Mouse (Mus musculus): ENCODE results near the gene Mthfd1l. TPM values are rescaled to one million over a fixed set of nuclear protein-coding genes. Genes with fewer than 3 reads are reported as not detected.

The Mthfd1l gene
- polyA plus RNA-seq, 1 experiment from 2014 or later: 13.0 TPM

DNA sequence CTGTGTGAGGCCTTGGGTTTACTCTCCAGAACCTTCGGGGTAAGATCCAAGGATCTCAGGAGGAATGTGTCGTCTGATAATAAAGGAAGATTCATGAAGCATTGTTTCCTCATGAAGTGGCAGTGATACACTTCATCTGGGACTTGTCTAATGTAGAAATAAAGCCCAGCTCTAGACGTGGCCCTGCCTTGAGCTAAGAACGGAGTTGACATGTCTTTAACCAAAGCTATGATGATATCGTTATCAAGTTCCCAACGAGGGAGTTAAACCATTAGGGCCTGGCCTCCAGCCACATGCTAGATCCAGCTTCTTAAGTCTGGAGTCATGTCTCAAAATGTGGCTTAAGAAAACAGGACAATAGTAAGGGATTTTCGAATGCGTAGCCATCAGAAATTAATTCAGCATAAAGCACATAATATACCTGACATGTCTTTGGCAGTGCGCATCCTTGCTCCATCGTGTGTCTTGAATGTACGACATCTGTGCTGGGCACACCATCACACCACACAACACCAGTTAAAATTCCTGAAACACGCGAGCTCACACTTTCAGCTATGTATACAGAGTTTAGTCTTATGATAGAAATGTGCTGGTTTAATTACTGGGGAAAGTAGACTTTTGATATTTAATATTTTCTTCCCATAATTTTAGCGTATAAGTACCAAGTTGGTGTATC is 49.8 kb downstream of the Mthfd1l start:
- no peak overlapping the region for H3K9ac ChIP-seq
- no peaks in the 10 kb centered on the region for H3K27me3 ChIP-seq (replicated peaks)
- ATAC-seq (ENCODE audit: extremely low read depth, insufficient number of reproducible peaks, low FRiP score, low TSS enrichment): no peak
- H3K27ac ChIP-seq (replicated peaks): peak overlapping the region; percentile 39; the same call in 1 of the 2 replicates
- WGBS: 71% methylated on average over 14 of the region's 14 CpGs
- H3K36me3 ChIP-seq: peaks cover 29% of the 10 kb centered on the region
- H3K9me3 ChIP-seq: no peaks in the 10 kb centered on the region
- no peaks in the 10 kb centered on the region; the same call in none of the 2 replicates for H3K4me1 ChIP-seq
- H3K4me3 ChIP-seq: no peak overlapping the region
- H3K4me2 ChIP-seq: no peak overlapping the region

- WGBS: 85% methylated on average over 4 of the region's 4 CpGs
- Histone ChIP-seq H3K36me3 (peaks cover 31% of the 10 kb centered on the region), H3K9me3 (no peaks in the 10 kb centered on the region), H3K9ac (no peak overlapping the region), H3K4me1 (peaks cover 6% of the 10 kb centered on the region), H3K27me3 (replicated peaks) (no peaks in the 10 kb centered on the region), H3K4me2 (no peak overlapping the region), H3K4me3 (no peak overlapping the region), H3K27ac (replicated peaks) (no peak overlapping the region)
- no peak for ATAC-seq (ENCODE audit: extremely low read depth, insufficient number of reproducible peaks, low FRiP score, low TSS enrichment)
Observed at GRCm38 (mm10) chr10:4026616-4027015, 53.7 kb downstream of the Mthfd1l start.

DNA sequence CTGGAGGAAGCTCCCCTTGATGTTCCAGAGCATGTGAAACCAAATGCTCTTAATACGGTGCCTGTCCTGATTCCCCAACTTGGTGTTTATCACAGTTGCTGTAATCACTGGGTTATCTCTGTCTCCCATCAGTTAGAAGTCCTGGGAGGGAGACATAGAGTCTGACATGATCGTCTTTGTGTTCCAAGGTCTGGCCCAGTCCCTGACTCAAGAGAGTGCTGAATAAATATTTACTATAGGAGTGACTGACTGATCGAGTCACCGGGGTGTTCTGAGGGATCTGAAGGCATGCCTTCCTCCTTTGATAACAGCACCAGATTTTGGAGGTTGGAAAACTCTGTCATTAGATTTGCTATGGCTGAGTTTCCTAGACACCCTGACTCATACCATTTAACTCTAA is 54.5 kb downstream of the Mthfd1l start:
- Histone ChIP-seq H3K36me3 (peaks cover 36% of the 10 kb centered on the region), H3K4me2 (no peak overlapping the region), H3K4me1 (peaks cover 6% of the 10 kb centered on the region), H3K9ac (no peak overlapping the region), H3K27me3 (replicated peaks) (no peaks in the 10 kb centered on the region), H3K27ac (replicated peaks) (no peak overlapping the region), H3K9me3 (no peaks in the 10 kb centered on the region), H3K4me3 (no peak overlapping the region)
- no peak for ATAC-seq (ENCODE audit: extremely low read depth, insufficient number of reproducible peaks, low FRiP score, low TSS enrichment)
- 37% methylated on average over 4 of the region's 4 CpGs for WGBS

DNA sequence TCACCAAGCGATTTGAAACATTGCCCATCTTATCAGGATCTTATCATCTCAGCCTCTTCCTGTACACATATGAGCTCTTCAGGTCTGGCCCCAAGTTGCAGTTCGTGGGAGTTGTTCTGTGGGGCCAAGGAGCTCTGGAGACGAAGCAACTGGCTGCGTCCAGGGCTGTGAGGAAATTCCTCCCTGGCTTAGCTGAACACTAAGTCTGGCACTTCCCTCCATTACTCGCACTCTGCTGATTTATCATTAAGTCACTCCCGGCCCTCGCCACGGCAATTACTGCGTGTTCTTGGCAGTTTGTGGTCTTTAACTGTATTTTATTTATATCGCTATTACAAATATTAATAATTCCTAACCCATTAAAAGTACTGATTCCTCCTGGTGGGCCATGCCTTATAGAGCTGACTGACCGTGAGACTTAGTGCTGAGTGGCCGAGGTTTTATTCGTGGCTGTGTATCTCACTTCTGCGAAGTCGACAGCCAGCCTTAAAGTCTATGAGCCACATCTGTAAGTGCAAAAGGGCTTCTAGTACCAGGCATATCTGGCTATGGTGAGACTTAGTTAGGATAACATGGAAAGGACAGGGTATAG is 56.0 kb downstream of the Mthfd1l start:
- Histone ChIP-seq H3K27ac (replicated peaks) (0 out of 2 replicates have a peak overlapping the region, but pooled peaks have one; percentile 45), H3K36me3 (peaks cover 39% of the 10 kb centered on the region), H3K4me2 (no peak overlapping the region), H3K9me3 (no peaks in the 10 kb centered on the region), H3K27me3 (replicated peaks) (no peaks in the 10 kb centered on the region), H3K4me3 (no peak overlapping the region), H3K9ac (no peak overlapping the region), H3K4me1 (peaks cover 6% of the 10 kb centered on the region; the same call in 1 of the 2 replicates)
- WGBS: 59% methylated on average over 15 of the region's 15 CpGs
- ATAC-seq (ENCODE audit: extremely low read depth, insufficient number of reproducible peaks, low FRiP score, low TSS enrichment): no peak

DNA sequence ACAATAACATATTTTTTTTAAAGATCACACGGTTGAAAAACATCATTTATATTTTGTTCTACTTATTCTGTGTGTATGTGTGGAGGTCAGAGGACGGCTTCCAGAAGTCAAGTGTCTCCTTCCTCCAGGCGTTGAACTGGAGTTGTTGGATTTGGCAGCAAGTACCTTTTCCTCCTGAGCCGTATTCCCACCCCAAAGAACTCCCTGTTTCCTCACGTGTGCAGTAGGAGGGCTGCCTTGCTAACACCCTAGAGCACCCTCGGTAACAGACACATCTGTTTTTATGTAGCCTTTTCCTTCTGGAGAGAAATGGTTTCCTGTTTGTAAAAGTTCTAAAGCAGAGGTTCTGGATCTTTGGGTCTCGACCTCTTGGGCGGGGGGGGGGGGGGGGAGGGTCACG is 60.8 kb downstream of the Mthfd1l start:
- H3K4me3 ChIP-seq: no peak overlapping the region
- 71% methylated on average over 9 of the region's 9 CpGs for WGBS
- peaks cover 3% of the 10 kb centered on the region; the same call in 1 of the 2 replicates for H3K4me1 ChIP-seq
- H3K9me3 ChIP-seq: no peaks in the 10 kb centered on the region
- no peaks in the 10 kb centered on the region for H3K27me3 ChIP-seq (replicated peaks)
- no peak overlapping the region for H3K27ac ChIP-seq (replicated peaks)
- ATAC-seq (ENCODE audit: extremely low read depth, insufficient number of reproducible peaks, low FRiP score, low TSS enrichment): no peak
- no peak overlapping the region for H3K4me2 ChIP-seq
- peaks cover 45% of the 10 kb centered on the region for H3K36me3 ChIP-seq
- no peak overlapping the region for H3K9ac ChIP-seq

DNA sequence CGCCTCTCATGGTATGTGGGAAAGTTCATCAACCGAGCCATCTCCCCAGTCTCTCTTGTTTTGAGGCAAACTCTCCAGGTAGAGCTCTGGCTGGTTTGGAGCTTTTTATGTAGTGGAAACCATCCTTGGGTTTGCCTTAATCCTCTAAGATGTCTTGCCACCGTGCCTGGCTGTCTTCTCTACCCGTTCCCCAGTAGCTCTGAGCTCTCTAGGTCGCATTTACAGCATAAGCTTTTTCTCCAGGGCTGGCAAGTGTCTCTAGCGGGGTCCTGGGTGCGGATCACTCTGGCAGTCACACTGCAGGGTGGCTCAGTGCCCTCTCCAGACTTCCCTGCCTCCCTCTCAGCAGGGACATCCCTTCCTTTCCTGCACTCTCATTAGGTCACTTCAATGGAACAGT is 63.6 kb downstream of the Mthfd1l start:
- Histone ChIP-seq H3K9me3 (no peaks in the 10 kb centered on the region), H3K27ac (replicated peaks) (no peak overlapping the region), H3K4me3 (no peak overlapping the region), H3K4me1 (no peaks in the 10 kb centered on the region), H3K27me3 (replicated peaks) (no peaks in the 10 kb centered on the region), H3K9ac (no peak overlapping the region), H3K4me2 (no peak overlapping the region), H3K36me3 (peaks cover 32% of the 10 kb centered on the region)
- WGBS: 93% methylated on average over 7 of the region's 7 CpGs
- no peak for ATAC-seq (ENCODE audit: extremely low read depth, insufficient number of reproducible peaks, low FRiP score, low TSS enrichment)

- no peak for ATAC-seq (ENCODE audit: extremely low read depth, insufficient number of reproducible peaks, low FRiP score, low TSS enrichment)
- no peak overlapping the region for H3K27ac ChIP-seq (replicated peaks)
Observed at GRCm38 (mm10) chr10:4037066-4037465, 64.1 kb downstream of the Mthfd1l start.

DNA sequence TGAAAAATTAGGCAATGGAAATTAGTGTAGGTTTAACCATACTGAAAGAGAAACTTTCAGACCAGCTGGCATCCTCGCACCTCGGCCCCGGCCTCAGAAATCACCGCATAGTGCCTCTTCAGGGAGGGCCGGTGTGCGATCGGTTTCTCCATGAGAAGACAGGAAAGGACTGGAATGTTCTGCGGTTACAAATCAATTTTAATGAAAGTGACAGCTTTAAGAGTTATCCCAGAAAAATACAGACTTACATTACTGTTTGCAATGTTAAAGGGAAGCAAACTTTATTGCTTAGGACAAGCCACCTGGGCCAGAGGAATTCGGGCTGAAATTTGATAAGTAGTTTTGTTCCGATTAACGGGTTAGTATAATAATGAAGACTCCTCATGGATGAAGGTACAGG is 65.7 kb downstream of the Mthfd1l start:
- H3K9ac ChIP-seq: no peak overlapping the region
- H3K4me1 ChIP-seq: no peaks in the 10 kb centered on the region
- WGBS: 94% methylated on average over 11 of the region's 11 CpGs
- H3K36me3 ChIP-seq: peaks cover 40% of the 10 kb centered on the region
- no peaks in the 10 kb centered on the region for H3K27me3 ChIP-seq (replicated peaks)
- H3K27ac ChIP-seq (replicated peaks): no peak overlapping the region
- no peaks in the 10 kb centered on the region for H3K9me3 ChIP-seq
- no peak for ATAC-seq (ENCODE audit: extremely low read depth, insufficient number of reproducible peaks, low FRiP score, low TSS enrichment)
- no peak overlapping the region for H3K4me3 ChIP-seq
- H3K4me2 ChIP-seq: no peak overlapping the region

More at GRCm38 (mm10) chr10:4037066-4037465, 64.1 kb downstream of the Mthfd1l start:
- Histone ChIP-seq H3K36me3 (peaks cover 33% of the 10 kb centered on the region), H3K4me1 (no peaks in the 10 kb centered on the region), H3K27me3 (replicated peaks) (no peaks in the 10 kb centered on the region), H3K9ac (no peak overlapping the region), H3K4me2 (no peak overlapping the region), H3K4me3 (no peak overlapping the region), H3K9me3 (no peaks in the 10 kb centered on the region)
- 49% methylated on average over 3 of the region's 3 CpGs for WGBS

- Histone ChIP-seq H3K27me3 (replicated peaks) (no peaks in the 10 kb centered on the region), H3K9me3 (no peaks in the 10 kb centered on the region), H3K4me2 (no peak overlapping the region), H3K36me3 (peaks cover 35% of the 10 kb centered on the region), H3K9ac (no peak overlapping the region), H3K27ac (replicated peaks) (no peak overlapping the region), H3K4me3 (no peak overlapping the region), H3K4me1 (no peaks in the 10 kb centered on the region)
- no peak for ATAC-seq (ENCODE audit: extremely low read depth, insufficient number of reproducible peaks, low FRiP score, low TSS enrichment)
- WGBS: 74% methylated on average over 9 of the region's 9 CpGs
Observed at GRCm38 (mm10) chr10:4041691-4042090, 68.8 kb downstream of the Mthfd1l start.

DNA sequence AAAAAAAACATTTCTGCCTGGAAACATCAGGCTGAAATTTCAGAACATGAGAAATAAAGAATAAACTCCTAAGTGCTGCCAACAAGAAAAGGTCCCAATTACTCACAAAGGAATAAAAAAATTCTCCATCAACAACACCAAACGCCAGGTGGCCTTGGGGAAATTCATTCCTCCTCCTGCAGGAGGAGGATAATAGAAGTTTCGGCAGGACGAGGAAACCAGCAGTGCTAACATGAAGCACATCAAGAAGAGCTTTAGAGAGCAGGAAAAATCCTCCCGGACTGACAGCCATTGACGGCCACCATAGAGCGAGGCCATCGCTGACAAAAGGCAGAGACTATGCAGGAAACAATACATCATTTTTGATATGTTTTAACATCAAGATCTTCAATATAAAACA is 71.5 kb downstream of the Mthfd1l start:
- ATAC-seq (ENCODE audit: extremely low read depth, insufficient number of reproducible peaks, low FRiP score, low TSS enrichment): no peak
- H3K27me3 ChIP-seq (replicated peaks): no peaks in the 10 kb centered on the region
- H3K36me3 ChIP-seq: peaks cover 33% of the 10 kb centered on the region
- no peak overlapping the region for H3K27ac ChIP-seq (replicated peaks)
- WGBS: 81% methylated on average over 7 of the region's 7 CpGs
- H3K4me3 ChIP-seq: no peak overlapping the region
- H3K9ac ChIP-seq: no peak overlapping the region
- no peaks in the 10 kb centered on the region for H3K9me3 ChIP-seq
- H3K4me1 ChIP-seq: peaks cover 11% of the 10 kb centered on the region; the same call in 1 of the 2 replicates
- no peak overlapping the region for H3K4me2 ChIP-seq

DNA sequence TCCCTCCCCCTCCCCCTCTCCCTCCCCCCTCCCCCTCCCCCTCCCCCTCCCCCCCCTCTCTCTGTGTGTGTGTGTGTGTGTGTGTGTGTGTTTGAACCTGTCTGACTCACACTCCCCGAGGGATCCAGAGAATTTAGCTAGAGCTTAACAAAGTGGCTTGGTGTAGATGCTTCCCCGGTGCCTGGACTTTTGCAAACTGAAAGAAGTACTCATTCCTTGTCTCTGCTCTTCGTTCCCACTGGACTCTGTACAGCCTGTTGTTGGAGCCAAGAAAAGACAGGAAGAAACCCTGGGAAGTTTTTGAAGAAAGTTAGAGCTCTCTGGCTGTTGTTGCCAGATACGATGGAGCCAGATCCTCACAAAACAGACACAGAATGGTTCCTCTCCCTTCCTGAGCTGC is 73.6 kb downstream of the Mthfd1l start:
- Histone ChIP-seq H3K27me3 (replicated peaks) (no peaks in the 10 kb centered on the region), H3K4me2 (no peak overlapping the region), H3K27ac (replicated peaks) (peak overlapping the region; percentile 65), H3K9me3 (no peaks in the 10 kb centered on the region), H3K36me3 (peaks cover 39% of the 10 kb centered on the region), H3K4me3 (no peak overlapping the region), H3K4me1 (peaks cover 11% of the 10 kb centered on the region; the same call in 1 of the 2 replicates), H3K9ac (no peak overlapping the region)
- WGBS: 40% methylated on average over 3 of the region's 4 CpGs
- ATAC-seq (ENCODE audit: extremely low read depth, insufficient number of reproducible peaks, low FRiP score, low TSS enrichment): no peak

GRCm38 (mm10) chr10:4047666-4048065 is 74.7 kb downstream of the Mthfd1l start:
- 59% methylated on average over 6 of the region's 6 CpGs for WGBS
- peaks cover 41% of the 10 kb centered on the region for H3K36me3 ChIP-seq
- ATAC-seq (ENCODE audit: extremely low read depth, insufficient number of reproducible peaks, low FRiP score, low TSS enrichment): no peak

More at GRCm38 (mm10) chr10:4047666-4048065, 74.7 kb downstream of the Mthfd1l start:
- no peak overlapping the region for H3K9ac ChIP-seq
- no peaks in the 10 kb centered on the region for H3K9me3 ChIP-seq
- H3K4me1 ChIP-seq: peaks cover 11% of the 10 kb centered on the region; the same call in 1 of the 2 replicates
- H3K27me3 ChIP-seq (replicated peaks): no peaks in the 10 kb centered on the region
- no peak overlapping the region for H3K4me3 ChIP-seq
- no peak overlapping the region for H3K4me2 ChIP-seq
- H3K27ac ChIP-seq (replicated peaks): no peak overlapping the region

Measured in heart, embryonic 13.5 days (tissue).